Mouse (Mus musculus): ENCODE measurements at regions not wholly inside any gene's neighbourhood (a gene's known extent, or its start where the extent isn't known, plus 50 kb on each side); places are given as distances from the start of the nearest gene placed in this dataset.

DNA sequence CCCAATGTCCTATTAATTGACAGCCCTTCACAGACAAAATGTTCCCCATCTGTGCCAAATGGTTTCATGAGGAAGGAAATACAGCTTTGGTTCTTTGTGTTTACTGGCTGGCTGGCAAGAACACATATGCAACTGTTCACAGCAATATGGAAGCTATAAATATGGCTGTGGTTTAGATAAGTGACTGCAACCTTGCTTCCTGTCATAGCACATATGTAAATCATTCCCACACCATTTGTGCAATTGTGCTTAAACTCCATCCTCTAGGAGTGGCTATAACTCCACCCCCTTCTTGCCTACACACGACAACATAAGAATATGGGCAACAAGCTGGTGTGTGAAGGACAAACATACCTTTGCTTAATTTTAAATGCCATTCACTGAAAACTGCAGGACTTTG is 156.4 kb downstream of the Snx13 start:
- Histone ChIP-seq H3K4me1 (ENCODE audit: control insufficient read depth, insufficient read depth, low read length) (no peaks in the 10 kb centered on the region), H3K79me2 (ENCODE audit: control insufficient read depth, insufficient read depth, low read length) (no peaks in the 10 kb centered on the region), H3K27ac (replicated peaks; ENCODE audit: insufficient read depth, low read depth, low read length) (no peak overlapping the region), H3K36me3 (ENCODE audit: control insufficient read depth, insufficient read depth, low read length) (no peaks in the 10 kb centered on the region), H3K9ac (ENCODE audit: low read depth, low read length) (no peak overlapping the region), H3K27me3 (ENCODE audit: control insufficient read depth, insufficient read depth, low read length) (no peaks in the 10 kb centered on the region), H3K4me3 (ENCODE audit: insufficient read depth, low read depth, low read length) (no peak overlapping the region)
- DNase-seq (ENCODE audit: extremely low read depth, low read depth, low spot score) = no peak
- 84% methylated on average over 1 of the region's 1 CpGs for WGBS
- TF ChIP-seq CTCF (IDR thresholded peaks at IDR 0.05; ENCODE audit: low read depth, low read length) = no peak

DNA sequence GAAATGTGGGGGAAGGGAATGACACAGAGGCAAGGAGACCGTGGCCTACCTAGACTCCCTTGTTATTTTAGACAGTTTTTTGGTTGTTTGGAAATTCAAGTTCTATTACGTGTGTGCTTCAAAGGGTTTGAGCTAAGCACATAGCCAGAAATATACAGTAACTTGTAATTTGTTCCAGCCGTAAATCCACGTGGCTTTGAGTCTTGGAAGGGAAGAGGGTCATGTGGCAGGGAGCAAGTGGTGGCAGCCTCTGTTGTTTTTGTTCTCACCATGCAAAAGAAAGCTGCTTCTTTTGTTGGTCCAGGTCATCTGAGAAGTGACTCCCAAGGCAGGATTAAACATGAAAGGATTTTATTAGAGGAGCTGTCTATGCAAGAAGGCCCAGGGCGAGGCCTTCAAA is 153.1 kb downstream of the Snx13 start:
- DNase-seq (ENCODE audit: extremely low read depth, low read depth, low spot score) = no peak
- 94% methylated on average over 5 of the region's 5 CpGs for WGBS

More for the DNA sequence above, 153.1 kb downstream of the Snx13 start:
- H3K27ac ChIP-seq (replicated peaks; ENCODE audit: insufficient read depth, low read depth, low read length) = no peak overlapping the region
- H3K4me3 ChIP-seq (ENCODE audit: insufficient read depth, low read depth, low read length) = no peak overlapping the region
- H3K4me1 ChIP-seq (ENCODE audit: control insufficient read depth, insufficient read depth, low read length) = no peaks in the 10 kb centered on the region
- H3K9ac ChIP-seq (ENCODE audit: low read depth, low read length) = no peak overlapping the region
- TF ChIP-seq POLR2A (IDR thresholded peaks at IDR 0.05; ENCODE audit: extremely low read depth, insufficient read depth, low read length) (no peak), CTCF (IDR thresholded peaks at IDR 0.05; ENCODE audit: low read depth, low read length) (no peak)
- H3K27me3 ChIP-seq (ENCODE audit: control insufficient read depth, insufficient read depth, low read length) = no peaks in the 10 kb centered on the region
- no peaks in the 10 kb centered on the region for H3K36me3 ChIP-seq (ENCODE audit: control insufficient read depth, insufficient read depth, low read length)
- H3K79me2 ChIP-seq (ENCODE audit: control insufficient read depth, insufficient read depth, low read length) = no peaks in the 10 kb centered on the region

All from liver, adult 2 months (tissue).